Mouse (Mus musculus) heart, embryonic 15.5 days (tissue): ENCODE data around the gene Flywch1. TPM values are rescaled to one million over a fixed set of nuclear protein-coding genes. Genes with fewer than 3 reads are reported as not detected.

ENCODE experiments used
- polyA plus RNA-seq: library from polyadenylated mRNA; unstranded; fragments of >200 nt; fragmentation: Nextera tagmentation; extraction: Ambion mirVana; gene quantifications from 2 replicates; pipeline ENCODE4 v1.2.1, GENCODE M21; 2015

Gene Flywch1
- polyA plus RNA-seq, 1 experiment from 2014 or later, result 36.5 TPM

Other genes starting within 250 kb of the Flywch1 start
- gene Zfp213, start 207.4 kb downstream of the Flywch1 start, polyA plus RNA-seq, result 10.9 and 14.4 TPM in 2 replicates
- gene Zfp13, start 172.1 kb downstream of the Flywch1 start, polyA plus RNA-seq, result 6.7 and 8.3 TPM in 2 replicates
- gene Zscan10, start 170.7 kb downstream of the Flywch1 start, polyA plus RNA-seq, result 0.06 TPM in 1 of 2 replicates, not detected in the other
- gene Mmp25, start 126.3 kb downstream of the Flywch1 start, polyA plus RNA-seq, result 0.38 and 0.48 TPM in 2 replicates
- 0.35 and 0.39 TPM in 2 replicates for gene Bicdl2, start 111.1 kb downstream of the Flywch1 start, polyA plus RNA-seq
- 226 and 282 TPM in 2 replicates for gene Hcfc1r1, start 98.0 kb downstream of the Flywch1 start, polyA plus RNA-seq
- gene Thoc6, start 97.7 kb downstream of the Flywch1 start, polyA plus RNA-seq, result 29.4 and 36.8 TPM in 2 replicates
- gene Tnfrsf12a, start 94.1 kb downstream of the Flywch1 start, polyA plus RNA-seq, result 107 and 116 TPM in 2 replicates
- 4.5 and 12.9 TPM in 2 replicates for gene Cldn6, start 92.4 kb downstream of the Flywch1 start, polyA plus RNA-seq
- 0.09 and 0.68 TPM in 2 replicates for gene Cldn9, start 87.6 kb downstream of the Flywch1 start, polyA plus RNA-seq
- not detected in 2 replicates for gene 1520401A03Rik, start 48.8 kb downstream of the Flywch1 start, polyA plus RNA-seq
- 22.4 and 37.6 TPM in 2 replicates for gene Pkmyt1, start 45.3 kb downstream of the Flywch1 start, polyA plus RNA-seq
- 13.5 and 18.7 TPM in 2 replicates for gene Paqr4, start 30.7 kb downstream of the Flywch1 start, polyA plus RNA-seq
- gene Kremen2, start 25.8 kb downstream of the Flywch1 start, polyA plus RNA-seq, result 0.28 and 3.3 TPM in 2 replicates
- 4.8 and 9.1 TPM in 2 replicates for gene Flywch2, start 14.5 kb upstream of the Flywch1 start, polyA plus RNA-seq
- 315 and 320 TPM in 2 replicates for gene Srrm2, start 18.9 kb upstream of the Flywch1 start, polyA plus RNA-seq
- gene Elob, start 57.5 kb upstream of the Flywch1 start, polyA plus RNA-seq, result 782 and 921 TPM in 2 replicates
- 0.13 TPM in 1 of 2 replicates, not detected in the other for gene Prss33, start 64.5 kb upstream of the Flywch1 start, polyA plus RNA-seq
- not detected in 2 replicates for gene Prss32, start 72.3 kb upstream of the Flywch1 start, polyA plus RNA-seq
- gene Prss41, start 72.6 kb upstream of the Flywch1 start, polyA plus RNA-seq, result 0.06 and 0.33 TPM in 2 replicates
- not detected in 2 replicates for gene Prss21, start 96.5 kb upstream of the Flywch1 start, polyA plus RNA-seq
- not detected in 2 replicates for gene Dcpp1, start 109.3 kb upstream of the Flywch1 start, polyA plus RNA-seq
- not detected in 2 replicates for gene Dcpp2, start 109.3 kb upstream of the Flywch1 start, polyA plus RNA-seq
- not detected in 2 replicates for gene Dcpp3, start 145.9 kb upstream of the Flywch1 start, polyA plus RNA-seq
- gene Sbp, start 170.1 kb upstream of the Flywch1 start, polyA plus RNA-seq, result not detected in 2 replicates
- gene Sbpl, start 183.7 kb upstream of the Flywch1 start, polyA plus RNA-seq, result not detected in 2 replicates
- gene Prss30, start 209.0 kb upstream of the Flywch1 start, polyA plus RNA-seq, result 0.34 TPM in 1 of 2 replicates, not detected in the other
- gene Prss22, start 226.5 kb upstream of the Flywch1 start, polyA plus RNA-seq, result 0.13 TPM in 1 of 2 replicates, not detected in the other